Comparison of ENCODE assay signal across 29 mouse cellular contexts in the genomic region with DNA sequence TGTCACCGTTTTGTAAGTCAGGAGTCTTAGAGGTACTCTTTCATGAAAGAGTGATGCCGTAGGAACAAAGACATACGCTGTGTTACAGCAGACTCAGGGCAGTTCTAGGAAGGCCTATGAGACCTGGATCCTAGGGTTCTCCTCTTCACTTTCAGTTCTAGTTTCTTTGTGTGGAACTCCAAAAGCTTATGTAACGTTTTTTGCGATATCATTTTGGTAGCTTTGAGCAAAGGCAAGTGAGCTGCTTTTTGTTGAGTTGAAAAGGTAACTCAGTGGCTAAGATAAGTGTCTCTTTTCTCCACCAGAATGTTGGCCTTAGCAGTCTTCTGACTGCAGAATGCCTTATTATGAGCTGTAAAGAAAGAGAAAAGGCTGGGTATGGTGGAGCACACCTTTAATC. TPM values are rescaled to one million over a fixed set of nuclear protein-coding genes. Genes with fewer than 3 reads are reported as not detected.
DNase-seq lines count a peak whose midpoint lies in the region; ATAC-seq and TF ChIP-seq lines count a peak whose summit lies in the region.
"Had no signal": no experiment of that assay in that cellular context is flagged by ENCODE, and none has a peak within 500 bp of the region (broad histone marks: within the 10 kb centered on the region; RNA-seq: fewer than 3 reads in every experiment).

No protein-coding gene starts in this region.

- intact Hi-C loops in gastrocnemius, adult 2 months (cut with DNase I): no loop called here
- intact Hi-C loops in gastrocnemius, postnatal 14 days (cut with DNase I; ENCODE audit: low total_unique reads): no loop called here

- H3K36me3 ChIP-seq in intestine, embryonic 14.5 days (ENCODE audit: control insufficient read depth, insufficient read depth, low read length): peaks cover 4% of the 10 kb centered on the region; the same call in 1 of the 2 replicates
- H3K36me3 ChIP-seq in intestine, embryonic 15.5 days: no peaks in the 10 kb centered on the region
- H3K36me3 ChIP-seq in neural tube, embryonic 15.5 days: no peaks in the 10 kb centered on the region
- H3K36me3 ChIP-seq: stomach, embryonic 15.5 days had no signal

- no peaks in the 10 kb centered on the region for H3K9me3 ChIP-seq in intestine, embryonic 14.5 days (ENCODE audit: control insufficient read depth, low read length)
- no peaks in the 10 kb centered on the region for H3K9me3 ChIP-seq in intestine, embryonic 15.5 days
- H3K9me3 ChIP-seq in neural tube, embryonic 15.5 days (replicated peaks): no peaks in the 10 kb centered on the region
- H3K9me3 ChIP-seq: embryonic facial prominence, embryonic 13.5 days; limb, embryonic 10.5 days; limb, embryonic 15.5 days; liver, embryonic 15.5 days; neural tube, embryonic 13.5 days; stomach, embryonic 15.5 days had no signal

- no peak for ATAC-seq in intestine, embryonic 14.5 days (replicated peaks; ENCODE audit: low FRiP score, low TSS enrichment, low read depth)
- no peak for ATAC-seq in intestine, embryonic 15.5 days
- ATAC-seq in neural tube, embryonic 15.5 days (ENCODE audit: low FRiP score): no peak

- H3K27me3 ChIP-seq in intestine, embryonic 14.5 days (replicated peaks; ENCODE audit: control insufficient read depth, insufficient read depth, low read length): no peaks in the 10 kb centered on the region
- H3K27me3 ChIP-seq in intestine, embryonic 15.5 days (replicated peaks): no peaks in the 10 kb centered on the region
- H3K27me3 ChIP-seq in neural tube, embryonic 15.5 days (replicated peaks): no peaks in the 10 kb centered on the region
- H3K27me3 ChIP-seq: embryonic facial prominence, embryonic 13.5 days; neural tube, embryonic 13.5 days; stomach, embryonic 15.5 days had no signal

- 90% methylated on average over 5 of the region's 5 CpGs for WGBS in intestine, embryonic 14.5 days
- 84% methylated on average over 5 of the region's 5 CpGs for WGBS in intestine, embryonic 15.5 days
- 87% methylated on average over 5 of the region's 5 CpGs for WGBS in neural tube, embryonic 15.5 days

- no peak for DNase-seq in gastrocnemius, adult 2 months
- no peak for DNase-seq in gastrocnemius, postnatal 14 days
- DNase-seq in intestine, embryonic 14.5 days (ENCODE audit: low spot score): peak; percentile 0
- no peak for DNase-seq in neural tube, embryonic 10.5 days (ENCODE audit: extremely low spot score, low spot score)
- no peak for DNase-seq in cerebellum, adult 18-20 months
- DNase-seq: adrenal gland, postnatal 14 days; cerebellum, adult 11-12 months; cerebellum, postnatal 10 days; gastrocnemius, postnatal 25 days; heart, adult 18-20 months; kidney, adult 18-20 months; kidney, postnatal 4 days; lung, embryonic 14.5 days; lung, postnatal 14 days; retina, postnatal 1 day; right cerebral cortex, postnatal 14 days; thymus, adult 18-20 months; thymus, postnatal 25 days had no signal

- no peak for TF ChIP-seq CTCF in gastrocnemius, adult 2 months (IDR thresholded peaks at IDR 0.05)

- no peak overlapping the region for H3K9ac ChIP-seq in intestine, embryonic 14.5 days (ENCODE audit: low read length)
- no peak overlapping the region for H3K9ac ChIP-seq in intestine, embryonic 15.5 days
- H3K9ac ChIP-seq in neural tube, embryonic 15.5 days (replicated peaks): no peak overlapping the region
- H3K9ac ChIP-seq: embryonic facial prominence, embryonic 13.5 days; hindbrain, embryonic 14.5 days; limb, embryonic 15.5 days; liver, embryonic 15.5 days; lung, embryonic 14.5 days; neural tube, embryonic 13.5 days; stomach, embryonic 15.5 days had no signal

- H3K27ac ChIP-seq in gastrocnemius, adult 2 months: peak overlapping the region; percentile 98
- H3K27ac ChIP-seq in intestine, embryonic 14.5 days (ENCODE audit: low read depth): no peak overlapping the region
- H3K27ac ChIP-seq in intestine, embryonic 15.5 days: no peak overlapping the region
- H3K27ac ChIP-seq in neural tube, embryonic 15.5 days (replicated peaks): no peak overlapping the region
- H3K27ac ChIP-seq: embryonic facial prominence, embryonic 13.5 days; hindbrain, embryonic 14.5 days; limb, embryonic 10.5 days; limb, embryonic 15.5 days; liver, embryonic 15.5 days; neural tube, embryonic 13.5 days; stomach, embryonic 15.5 days had no signal

- H3K4me2 ChIP-seq in intestine, embryonic 14.5 days (ENCODE audit: low read length): no peak overlapping the region
- no peak overlapping the region for H3K4me2 ChIP-seq in intestine, embryonic 15.5 days (replicated peaks)
- H3K4me2 ChIP-seq in neural tube, embryonic 15.5 days: 0 out of 2 replicates have a peak overlapping the region, but pooled peaks have one; percentile 3
- H3K4me2 ChIP-seq: embryonic facial prominence, embryonic 13.5 days; hindbrain, embryonic 14.5 days; limb, embryonic 15.5 days; lung, embryonic 14.5 days; midbrain, embryonic 11.5 days; neural tube, embryonic 13.5 days; stomach, embryonic 15.5 days had no signal

- peak overlapping the region; percentile 82 for H3K4me3 ChIP-seq in gastrocnemius, adult 2 months
- no peak overlapping the region for H3K4me3 ChIP-seq in intestine, embryonic 14.5 days (ENCODE audit: low read depth, low read length)
- no peak overlapping the region for H3K4me3 ChIP-seq in intestine, embryonic 15.5 days (replicated peaks)
- H3K4me3 ChIP-seq in neural tube, embryonic 15.5 days (replicated peaks): no peak overlapping the region
- H3K4me3 ChIP-seq: embryonic facial prominence, embryonic 13.5 days; erythroblast, embryonic 14.5 days; limb, embryonic 10.5 days; limb, embryonic 15.5 days; liver, embryonic 15.5 days; neural tube, embryonic 13.5 days; stomach, embryonic 15.5 days had no signal

- peaks cover 10% of the 10 kb centered on the region for H3K4me1 ChIP-seq in intestine, embryonic 14.5 days (replicated peaks; ENCODE audit: control insufficient read depth, insufficient read depth, low read length)
- peaks cover 8% of the 10 kb centered on the region for H3K4me1 ChIP-seq in intestine, embryonic 15.5 days (replicated peaks)
- peaks cover 25% of the 10 kb centered on the region for H3K4me1 ChIP-seq in neural tube, embryonic 15.5 days

RNA-seq across cellular contexts. Expression of a gene that starts 3.5 kb away (rescaled TPM):
- total RNA-seq in gastrocnemius, adult 2 months (2021): 100 to 1,000 TPM; 190 to 208 TPM
- total RNA-seq in gastrocnemius, postnatal 14 days (2021): 100 to 1,000 TPM; 173 to 190 TPM
- polyA plus RNA-seq in intestine, embryonic 14.5 days (2014; fragmentation: Nextera tagmentation; extraction: Ambion mirVana): 95.5 and 105 TPM in 2 replicates
- polyA plus RNA-seq in intestine, embryonic 15.5 days (2015; fragmentation: Nextera tagmentation; extraction: Ambion mirVana): 127 and 130 TPM in 2 replicates
- 224 and 233 TPM in 2 replicates for polyA plus RNA-seq in neural tube, embryonic 15.5 days (2015; fragmentation: Nextera tagmentation; extraction: Ambion mirVana)

RNA-seq across cellular contexts. Expression of a gene that starts 32.8 kb away (rescaled TPM):
- 10 to 100 TPM; 42.4 to 49.5 TPM for total RNA-seq in gastrocnemius, adult 2 months (2021)
- total RNA-seq in gastrocnemius, postnatal 14 days (2021): 10 to 100 TPM; 36.6 to 37.8 TPM
- 85.2 and 90.5 TPM in 2 replicates for polyA plus RNA-seq in intestine, embryonic 14.5 days (2014; fragmentation: Nextera tagmentation; extraction: Ambion mirVana)
- 103 and 108 TPM in 2 replicates for polyA plus RNA-seq in intestine, embryonic 15.5 days (2015; fragmentation: Nextera tagmentation; extraction: Ambion mirVana)
- 129 and 144 TPM in 2 replicates for polyA plus RNA-seq in neural tube, embryonic 15.5 days (2015; fragmentation: Nextera tagmentation; extraction: Ambion mirVana)
